Mouse (Mus musculus) heart, embryonic 12.5 days (tissue): ENCODE data around the gene Islr. TPM values are rescaled to one million over a fixed set of nuclear protein-coding genes. Genes with fewer than 3 reads are reported as not detected.

Experiments used
- ATAC-seq: fragments of 200-750 bp; cut with Nextera tagmentation; 2 replicates; pipeline ENCODE4 v1.8.0; 2017; ENCODE audit warnings: moderate TSS enrichment, moderate library complexity; ENCODE audit not compliant: insufficient number of reproducible peaks, low FRiP score
- H3K27ac ChIP-seq: fragments of 300-500 bp; sonication (generic); 2 replicates; pipeline ENCODE4 v1.5.1; 2016; ENCODE audit warnings: mild to moderate bottlenecking, moderate library complexity; ENCODE audit not compliant: poor library complexity, severe bottlenecking
- H3K27me3 ChIP-seq: fragments of 300-500 bp; sonication (generic); replicated peaks from 2 replicates; pipeline ENCODE4 v1.6.1; 2016; ENCODE audit warnings: mild to moderate bottlenecking, moderate library complexity
- H3K36me3 ChIP-seq: fragments of 300-500 bp; sonication (generic); 2 replicates; pipeline ENCODE4 v1.6.1; 2016; ENCODE audit warnings: mild to moderate bottlenecking, moderate library complexity
- H3K4me1 ChIP-seq: fragments of 300-500 bp; sonication (generic); replicated peaks from 2 replicates; pipeline ENCODE4 v1.6.1; 2016; ENCODE audit warnings: mild to moderate bottlenecking
- H3K4me2 ChIP-seq: fragments of 300-500 bp; sonication (generic); 2 replicates; pipeline ENCODE4 v1.6.1; 2016; ENCODE audit warnings: mild to moderate bottlenecking, moderate library complexity
- H3K4me3 ChIP-seq: fragments of 300-500 bp; sonication (generic); 2 replicates; pipeline ENCODE4 v1.5.1; 2016; ENCODE audit warnings: mild to moderate bottlenecking
- H3K9ac ChIP-seq: fragments of 300-500 bp; sonication (generic); 2 replicates; pipeline ENCODE4 v1.6.1; 2016; ENCODE audit warnings: mild to moderate bottlenecking, moderate library complexity
- H3K9me3 ChIP-seq: fragments of 300-500 bp; sonication (generic); replicated peaks from 2 replicates; pipeline ENCODE4 v1.6.1; 2016; ENCODE audit warnings: mild to moderate bottlenecking, moderate library complexity
- WGBS: fragments of 180-500 bp; shearing (Covaris S2); methylation state at CpG from one replicate; pipeline ENCODE4 v1.1.7; 2016; 5-methylcytosine and 5-hydroxymethylcytosine counted together
- polyA plus RNA-seq: library from polyadenylated mRNA; unstranded; fragments of >200 nt; fragmentation: Nextera tagmentation; extraction: Ambion mirVana; gene quantifications from 2 replicates; pipeline ENCODE4 v1.2.1, GENCODE M21; 2016

Gene Islr
- polyA plus RNA-seq, 1 experiment from 2014 or later: 8.5 TPM

GRCm38 (mm10) chr9:58160315-58160714 lies 43.8 kb downstream of the Islr start:
- WGBS: 57% methylated on average over 5 of the region's 5 CpGs
- H3K4me3 ChIP-seq: no peak overlapping the region
- no peak overlapping the region for H3K9ac ChIP-seq
- peak overlapping the region; percentile 3 for H3K27ac ChIP-seq
- no peaks in the 10 kb centered on the region for H3K36me3 ChIP-seq
- peaks cover 11% of the 10 kb centered on the region; the same call in 1 of the 2 replicates for H3K27me3 ChIP-seq
- no peaks in the 10 kb centered on the region for H3K9me3 ChIP-seq
- H3K4me1 ChIP-seq: peaks cover 50% of the 10 kb centered on the region
- ATAC-seq: no peak
- H3K4me2 ChIP-seq: no peak overlapping the region

- peaks cover 11% of the 10 kb centered on the region; the same call in 1 of the 2 replicates for H3K27me3 ChIP-seq
- H3K4me2 ChIP-seq: no peak overlapping the region
- H3K36me3 ChIP-seq: no peaks in the 10 kb centered on the region
- peaks cover 55% of the 10 kb centered on the region for H3K4me1 ChIP-seq
- 22% methylated on average over 4 of the region's 4 CpGs for WGBS
- H3K4me3 ChIP-seq: no peak overlapping the region
- H3K27ac ChIP-seq: peak overlapping the region; percentile 3
- no peak overlapping the region for H3K9ac ChIP-seq
- ATAC-seq: peak; percentile 12; the same call in 1 of the 2 replicates
- no peaks in the 10 kb centered on the region for H3K9me3 ChIP-seq
Observed at GRCm38 (mm10) chr9:58159855-58160254, 44.3 kb downstream of the Islr start.

DNA sequence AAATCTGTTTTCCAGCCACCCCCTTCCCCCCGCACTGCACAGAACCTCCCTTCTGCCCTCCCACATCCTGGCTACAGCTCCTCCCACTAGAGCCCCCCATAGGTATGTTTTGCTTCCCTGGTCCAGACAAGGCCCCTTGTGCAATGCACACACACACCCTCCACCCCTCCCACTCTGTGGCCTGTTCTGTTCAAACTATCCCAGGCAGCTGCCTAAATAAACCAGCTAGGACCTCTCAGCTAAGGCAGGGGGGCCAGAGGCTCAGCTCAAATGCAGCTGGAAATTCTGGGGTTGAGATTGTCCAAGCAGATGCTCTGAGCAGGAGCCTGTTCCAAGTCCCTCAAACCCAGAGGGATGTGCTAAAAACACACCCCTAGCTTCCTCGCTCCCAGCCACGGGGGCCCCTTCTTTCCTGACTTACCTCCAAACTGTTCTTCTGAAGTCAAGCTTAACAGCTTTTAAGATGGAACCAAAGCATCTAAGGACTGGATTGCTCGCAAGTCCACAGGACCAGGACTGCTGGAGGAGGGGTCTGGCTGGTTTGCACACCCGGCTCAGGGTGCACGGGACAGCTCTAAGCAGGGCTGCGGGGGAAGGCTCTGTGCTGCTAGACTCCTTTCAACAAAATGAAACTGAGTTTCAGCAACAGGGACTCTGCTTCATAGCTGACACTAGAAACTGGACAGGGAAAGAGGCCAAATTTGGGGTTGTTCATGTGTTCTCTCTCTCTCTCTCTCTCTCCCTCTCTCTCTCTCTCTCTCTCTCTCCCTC lies 45.4 kb downstream of the Islr start:
- peak overlapping the region; percentile 76 for H3K27ac ChIP-seq
- H3K4me1 ChIP-seq: peaks cover 58% of the 10 kb centered on the region
- 39% methylated on average over 7 of the region's 7 CpGs for WGBS
- 0 out of 2 replicates have a peak, but pooled peaks have one; percentile 27 for ATAC-seq
- H3K4me2 ChIP-seq: peak overlapping the region; percentile 39
- no peaks in the 10 kb centered on the region for H3K9me3 ChIP-seq
- peaks cover 13% of the 10 kb centered on the region; the same call in 1 of the 2 replicates for H3K27me3 ChIP-seq
- no peak overlapping the region for H3K4me3 ChIP-seq
- H3K36me3 ChIP-seq: no peaks in the 10 kb centered on the region
- no peak overlapping the region for H3K9ac ChIP-seq

GRCm38 (mm10) chr9:58157838-58158237 lies 46.3 kb downstream of the Islr start:
- H3K4me2 ChIP-seq: peak overlapping the region; percentile 39
- WGBS: 75% methylated on average over 13 of the region's 13 CpGs
- peaks cover 10% of the 10 kb centered on the region; the same call in 1 of the 2 replicates for H3K27me3 ChIP-seq
- H3K4me1 ChIP-seq: peaks cover 62% of the 10 kb centered on the region
- H3K27ac ChIP-seq: peak overlapping the region; percentile 76
- ATAC-seq: no peak
- H3K4me3 ChIP-seq: no peak overlapping the region; the same call in 1 of the 2 replicates
- H3K9ac ChIP-seq: peak overlapping the region; percentile 46
- H3K36me3 ChIP-seq: no peaks in the 10 kb centered on the region
- no peaks in the 10 kb centered on the region for H3K9me3 ChIP-seq

DNA sequence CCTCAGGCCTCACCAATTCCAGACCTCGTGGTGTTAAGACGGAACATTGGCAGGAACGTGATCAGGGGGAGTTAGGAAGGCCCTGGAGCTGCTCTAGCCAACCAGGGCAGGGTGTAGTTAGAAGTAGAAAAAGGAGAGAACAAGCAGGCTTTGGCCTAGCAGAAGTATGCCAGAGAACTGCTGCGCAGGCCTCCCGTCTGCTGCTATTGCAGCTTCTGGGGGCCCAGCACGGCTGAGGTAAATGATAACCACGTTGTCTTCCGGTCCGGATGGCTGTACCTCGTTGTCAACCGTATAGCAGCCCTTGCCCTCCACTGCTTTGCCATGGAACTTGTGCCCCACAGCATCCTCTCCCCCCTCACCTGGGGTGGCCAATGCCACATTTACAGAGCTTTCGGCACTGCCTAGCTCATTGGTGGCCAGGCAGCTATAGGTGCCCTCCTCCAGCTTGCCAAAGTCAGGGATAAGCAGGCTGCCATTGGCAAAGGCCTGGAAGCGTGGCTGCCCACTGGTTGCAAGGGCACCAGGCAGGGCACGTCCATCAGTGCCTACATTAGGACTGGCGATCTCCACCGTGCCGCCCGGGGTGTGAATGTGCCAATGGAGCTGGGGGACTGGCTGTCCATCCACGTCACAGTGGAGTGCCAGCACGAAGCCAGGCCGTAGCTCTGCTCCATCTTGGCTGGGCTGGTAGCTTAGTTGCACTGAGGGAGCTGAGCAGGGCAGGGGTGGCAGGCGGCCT lies 47.1 kb downstream of the Islr start:
- no peak overlapping the region for H3K4me3 ChIP-seq
- 0 out of 2 replicates have a peak, but pooled peaks cover 13% of the 10 kb centered on the region for H3K27me3 ChIP-seq
- H3K9ac ChIP-seq: no peak overlapping the region
- no peak overlapping the region for H3K4me2 ChIP-seq
- H3K9me3 ChIP-seq: no peaks in the 10 kb centered on the region
- 87% methylated on average over 22 of the region's 22 CpGs for WGBS
- ATAC-seq: no peak
- peaks cover 61% of the 10 kb centered on the region for H3K4me1 ChIP-seq
- H3K27ac ChIP-seq: no peak overlapping the region
- no peaks in the 10 kb centered on the region for H3K36me3 ChIP-seq

- ATAC-seq: 0 out of 2 replicates have a peak, but pooled peaks have one; percentile 24
- H3K36me3 ChIP-seq: no peaks in the 10 kb centered on the region
- WGBS: 34% methylated on average over 3 of the region's 3 CpGs
- H3K27ac ChIP-seq: no peak overlapping the region
- H3K9me3 ChIP-seq: no peaks in the 10 kb centered on the region
- H3K27me3 ChIP-seq: peaks cover 23% of the 10 kb centered on the region
- no peak overlapping the region for H3K4me3 ChIP-seq
- peaks cover 56% of the 10 kb centered on the region for H3K4me1 ChIP-seq
- H3K4me2 ChIP-seq: no peak overlapping the region; the same call in 1 of the 2 replicates
- H3K9ac ChIP-seq: no peak overlapping the region
Observed at GRCm38 (mm10) chr9:58155366-58155765, 48.7 kb downstream of the Islr start.

GRCm38 (mm10) chr9:58153095-58153494 lies 51.0 kb downstream of the Islr start:
- no peaks in the 10 kb centered on the region for H3K36me3 ChIP-seq
- H3K4me1 ChIP-seq: peaks cover 33% of the 10 kb centered on the region
- no peak overlapping the region for H3K4me2 ChIP-seq
- H3K9ac ChIP-seq: no peak overlapping the region
- no peak overlapping the region for H3K4me3 ChIP-seq
- ATAC-seq: no peak
- H3K27ac ChIP-seq: no peak overlapping the region
- no peaks in the 10 kb centered on the region for H3K9me3 ChIP-seq
- WGBS: 59% methylated on average over 3 of the region's 3 CpGs
- H3K27me3 ChIP-seq: peaks cover 38% of the 10 kb centered on the region

GRCm38 (mm10) chr9:58150733-58151361 lies 53.3 kb downstream of the Islr start:
- H3K27me3 ChIP-seq: peaks cover 43% of the 10 kb centered on the region
- no peak for ATAC-seq

GRCm38 (mm10) chr9:58148806-58149205 lies 55.3 kb downstream of the Islr start:
- H3K4me1 ChIP-seq: peaks cover 9% of the 10 kb centered on the region
- ATAC-seq: no peak
- no peak overlapping the region for H3K4me2 ChIP-seq
- H3K27me3 ChIP-seq: peaks cover 39% of the 10 kb centered on the region
- no peak overlapping the region for H3K27ac ChIP-seq
- no peaks in the 10 kb centered on the region for H3K36me3 ChIP-seq
- H3K9me3 ChIP-seq: no peaks in the 10 kb centered on the region
- no peak overlapping the region for H3K4me3 ChIP-seq
- H3K9ac ChIP-seq: no peak overlapping the region
- WGBS: 55% methylated on average over 2 of the region's 2 CpGs

More at GRCm38 (mm10) chr9:58150733-58151361, 53.3 kb downstream of the Islr start:
- no peak overlapping the region for H3K27ac ChIP-seq
- 62% methylated on average over 4 of the region's 4 CpGs for WGBS
- H3K4me1 ChIP-seq: peaks cover 22% of the 10 kb centered on the region
- no peak overlapping the region for H3K4me2 ChIP-seq
- no peak overlapping the region for H3K9ac ChIP-seq
- no peaks in the 10 kb centered on the region for H3K36me3 ChIP-seq
- no peak overlapping the region for H3K4me3 ChIP-seq
- H3K9me3 ChIP-seq: no peaks in the 10 kb centered on the region

DNA sequence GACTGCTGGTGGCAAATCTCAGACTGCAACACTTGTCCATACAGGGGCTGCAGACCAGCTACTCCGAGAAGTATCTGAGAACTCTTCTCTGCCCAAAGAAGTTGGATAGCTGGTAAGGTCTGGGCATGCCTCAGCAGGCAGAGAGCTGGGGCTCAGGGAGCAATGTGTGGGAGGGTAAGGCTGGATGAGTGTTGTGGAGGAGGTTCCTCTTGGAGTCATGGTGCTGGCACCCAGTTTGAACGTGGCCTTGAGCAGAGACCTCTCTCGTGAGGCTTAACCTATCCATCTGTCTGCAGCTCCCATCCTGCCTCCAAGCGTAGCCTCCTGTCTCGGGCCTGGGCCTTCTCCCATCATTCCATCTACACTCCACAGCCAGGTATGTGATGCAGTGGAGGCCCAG lies 58.7 kb downstream of the Islr start:
- H3K27me3 ChIP-seq: peaks cover 48% of the 10 kb centered on the region
- no peak overlapping the region for H3K27ac ChIP-seq
- H3K4me3 ChIP-seq: no peak overlapping the region
- no peaks in the 10 kb centered on the region for H3K9me3 ChIP-seq
- H3K4me1 ChIP-seq: peaks cover 4% of the 10 kb centered on the region
- ATAC-seq: no peak
- 74% methylated on average over 5 of the region's 5 CpGs for WGBS
- H3K36me3 ChIP-seq: no peaks in the 10 kb centered on the region
- no peak overlapping the region for H3K4me2 ChIP-seq
- H3K9ac ChIP-seq: no peak overlapping the region

GRCm38 (mm10) chr9:58144664-58145063 lies 59.4 kb downstream of the Islr start:
- no peak for ATAC-seq
- 82% methylated on average over 1 of the region's 1 CpGs for WGBS

More at GRCm38 (mm10) chr9:58144664-58145063, 59.4 kb downstream of the Islr start:
- no peaks in the 10 kb centered on the region for H3K9me3 ChIP-seq
- H3K4me2 ChIP-seq: no peak overlapping the region
- peaks cover 43% of the 10 kb centered on the region for H3K27me3 ChIP-seq
- H3K9ac ChIP-seq: no peak overlapping the region
- no peaks in the 10 kb centered on the region for H3K36me3 ChIP-seq
- H3K27ac ChIP-seq: no peak overlapping the region
- no peak overlapping the region for H3K4me3 ChIP-seq
- peaks cover 9% of the 10 kb centered on the region for H3K4me1 ChIP-seq
